Mouse (Mus musculus) kidney, postnatal 0 days (tissue): ENCODE measurements around the gene Nfil3. TPM values are rescaled to one million over a fixed set of nuclear protein-coding genes. Genes with fewer than 3 reads are reported as not detected.

ENCODE experiments used
- ATAC-seq: fragments of 200-750 bp; cut with Nextera tagmentation; replicated peaks from 2 replicates; pipeline ENCODE4 v1.8.0; 2017; ENCODE audit warnings: low read depth, moderate number of reproducible peaks, moderate TSS enrichment, moderate library complexity; ENCODE audit not compliant: low FRiP score
- DNase-seq: peaks from one replicate; pipeline ENCODE4 v3.0.0-alpha.2; 2016; ENCODE audit warnings: low spot score
- H3K27ac ChIP-seq: fragments of 300-500 bp; sonication (generic); 2 replicates; pipeline ENCODE4 v1.5.1; 2014; ENCODE audit warnings: mild to moderate bottlenecking
- H3K27me3 ChIP-seq: fragments of 300-500 bp; sonication (generic); 2 replicates; pipeline ENCODE4 v1.6.1; 2014; ENCODE audit warnings: low read length, mixed read lengths; ENCODE audit not compliant: insufficient read depth
- H3K36me3 ChIP-seq: fragments of 300-500 bp; sonication (generic); 2 replicates; pipeline ENCODE4 v1.6.1; 2014; ENCODE audit warnings: low read length, mixed read lengths; ENCODE audit not compliant: insufficient read depth
- H3K4me1 ChIP-seq: fragments of 300-500 bp; sonication (generic); replicated peaks from 2 replicates; pipeline ENCODE4 v1.6.1; 2014; ENCODE audit warnings: antibody characterized with exemption, low read length, mixed read lengths; ENCODE audit not compliant: insufficient read depth
- H3K4me2 ChIP-seq: fragments of 300-500 bp; sonication (generic); 2 replicates; pipeline ENCODE4 v1.6.1; 2014; ENCODE audit warnings: mild to moderate bottlenecking, low read length, moderate library complexity, mixed read lengths
- H3K4me3 ChIP-seq: fragments of 300-500 bp; sonication (generic); replicated peaks from 2 replicates; pipeline ENCODE4 v1.5.1; 2014; ENCODE audit warnings: low read depth, low read length
- H3K9ac ChIP-seq: fragments of 300-500 bp; sonication (generic); 2 replicates; pipeline ENCODE4 v1.6.1; 2014; ENCODE audit warnings: low read depth, low read length
- H3K9me3 ChIP-seq: fragments of 300-500 bp; sonication (generic); replicated peaks from 2 replicates; pipeline ENCODE4 v1.6.1; 2016; ENCODE audit warnings: low read length, inconsistent platforms, mixed read lengths
- CTCF ChIP-seq: IDR thresholded peaks from 2 replicates; pipeline ENCODE4 v1.5.1; 2016; ENCODE audit warnings: antibody characterized with exemption, low read depth, mild to moderate bottlenecking, moderate library complexity
- WGBS: fragments of 180-500 bp; shearing (Covaris S2); extraction: QIAGEN DNeasy Blood & Tissue Kit; methylation state at CpG from one replicate; pipeline ENCODE4 v1.1.7; 2014; 5-methylcytosine and 5-hydroxymethylcytosine counted together
- polyA plus RNA-seq: library from polyadenylated mRNA; unstranded; fragments of >200 nt; fragmentation: Nextera tagmentation; extraction: Ambion mirVana; gene quantifications from 2 replicates; pipeline ENCODE4 v1.2.1, GENCODE M21; 2015

The Nfil3 gene
- polyA plus RNA-seq, 1 experiment from 2014 or later, result 17.1 TPM

GRCm38 (mm10) chr13:52997806-52998205, 16.9 kb upstream of the Nfil3 start:
- TF ChIP-seq CTCF, result peak; percentile 3; the same call in 1 of the 2 replicates
- 82% methylated on average over 2 of the region's 2 CpGs for WGBS
- no peaks in the 10 kb centered on the region for H3K36me3 ChIP-seq

GRCm38 (mm10) chr13:52996201-52996600, 15.3 kb upstream of the Nfil3 start:
- no peak overlapping the region for H3K4me2 ChIP-seq
- no peaks in the 10 kb centered on the region for H3K4me1 ChIP-seq
- DNase-seq, result no peak
- H3K27ac ChIP-seq, result no peak overlapping the region
- H3K36me3 ChIP-seq, result no peaks in the 10 kb centered on the region
- WGBS, result 59% methylated on average over 8 of the region's 8 CpGs
- H3K27me3 ChIP-seq, result no peaks in the 10 kb centered on the region
- H3K9me3 ChIP-seq, result no peaks in the 10 kb centered on the region
- TF ChIP-seq CTCF, result no peak
- ATAC-seq, result no peak
- no peak overlapping the region for H3K9ac ChIP-seq
- H3K4me3 ChIP-seq, result no peak overlapping the region

More at GRCm38 (mm10) chr13:52997806-52998205, 16.9 kb upstream of the Nfil3 start:
- H3K9ac ChIP-seq, result no peak overlapping the region
- no peaks in the 10 kb centered on the region for H3K4me1 ChIP-seq
- H3K9me3 ChIP-seq, result no peaks in the 10 kb centered on the region
- DNase-seq (no peak), ATAC-seq (no peak)
- H3K27ac ChIP-seq, result no peak overlapping the region
- no peak overlapping the region for H3K4me3 ChIP-seq
- H3K27me3 ChIP-seq, result no peaks in the 10 kb centered on the region
- H3K4me2 ChIP-seq, result no peak overlapping the region

GRCm38 (mm10) chr13:52994197-52994881, 13.5 kb upstream of the Nfil3 start:
- no peak for TF ChIP-seq CTCF
- no peak overlapping the region for H3K4me3 ChIP-seq
- 52% methylated on average over 10 of the region's 10 CpGs for WGBS
- ATAC-seq (peak; percentile 42; the same call in 1 of the 2 replicates), DNase-seq (peak; percentile 83)
- H3K27ac ChIP-seq, result peak overlapping the region; percentile 13
- no peaks in the 10 kb centered on the region for H3K27me3 ChIP-seq
- no peaks in the 10 kb centered on the region for H3K36me3 ChIP-seq
- no peaks in the 10 kb centered on the region for H3K9me3 ChIP-seq
- no peak overlapping the region for H3K4me2 ChIP-seq
- no peak overlapping the region for H3K9ac ChIP-seq
- no peaks in the 10 kb centered on the region for H3K4me1 ChIP-seq

- H3K27me3 ChIP-seq, result no peaks in the 10 kb centered on the region
- 35% methylated on average over 9 of the region's 9 CpGs for WGBS
- no peaks in the 10 kb centered on the region for H3K36me3 ChIP-seq
- H3K9me3 ChIP-seq, result no peaks in the 10 kb centered on the region
- H3K9ac ChIP-seq, result no peak overlapping the region
- H3K4me3 ChIP-seq, result no peak overlapping the region
- ATAC-seq, result no peak
- DNase-seq, result peak; percentile 51
- H3K27ac ChIP-seq, result no peak overlapping the region
- TF ChIP-seq CTCF, result no peak
- no peaks in the 10 kb centered on the region for H3K4me1 ChIP-seq
- H3K4me2 ChIP-seq, result no peak overlapping the region
Observed at GRCm38 (mm10) chr13:52990139-52990538, 9.3 kb upstream of the Nfil3 start.

- TF ChIP-seq CTCF, result no peak
- WGBS, result 79% methylated on average over 16 of the region's 16 CpGs
Observed at GRCm38 (mm10) chr13:52989005-52989404, 8.1 kb upstream of the Nfil3 start.

GRCm38 (mm10) chr13:52987880-52988279, 7.0 kb upstream of the Nfil3 start:
- Histone ChIP-seq H3K27ac (no peak overlapping the region), H3K4me3 (no peak overlapping the region), H3K36me3 (no peaks in the 10 kb centered on the region), H3K4me2 (no peak overlapping the region), H3K9ac (no peak overlapping the region), H3K9me3 (no peaks in the 10 kb centered on the region), H3K27me3 (no peaks in the 10 kb centered on the region), H3K4me1 (no peaks in the 10 kb centered on the region)
- TF ChIP-seq CTCF, result no peak
- DNase-seq (no peak), ATAC-seq (no peak)
- 39% methylated on average over 1 of the region's 1 CpGs for WGBS

More at GRCm38 (mm10) chr13:52989005-52989404, 8.1 kb upstream of the Nfil3 start:
- H3K9ac ChIP-seq, result no peak overlapping the region
- DNase-seq (no peak), ATAC-seq (no peak)
- H3K4me3 ChIP-seq, result no peak overlapping the region
- H3K4me2 ChIP-seq, result no peak overlapping the region
- no peak overlapping the region for H3K27ac ChIP-seq
- H3K4me1 ChIP-seq, result no peaks in the 10 kb centered on the region
- H3K36me3 ChIP-seq, result no peaks in the 10 kb centered on the region
- H3K9me3 ChIP-seq, result no peaks in the 10 kb centered on the region
- H3K27me3 ChIP-seq, result no peaks in the 10 kb centered on the region
